Mouse (Mus musculus): ENCODE data around the gene Myo15b. TPM values are rescaled to one million over a fixed set of nuclear protein-coding genes. Genes with fewer than 3 reads are reported as not detected.

Myo15b gene
- polyA plus RNA-seq, 1 experiment from 2014 or later: 44.8 TPM

DNA sequence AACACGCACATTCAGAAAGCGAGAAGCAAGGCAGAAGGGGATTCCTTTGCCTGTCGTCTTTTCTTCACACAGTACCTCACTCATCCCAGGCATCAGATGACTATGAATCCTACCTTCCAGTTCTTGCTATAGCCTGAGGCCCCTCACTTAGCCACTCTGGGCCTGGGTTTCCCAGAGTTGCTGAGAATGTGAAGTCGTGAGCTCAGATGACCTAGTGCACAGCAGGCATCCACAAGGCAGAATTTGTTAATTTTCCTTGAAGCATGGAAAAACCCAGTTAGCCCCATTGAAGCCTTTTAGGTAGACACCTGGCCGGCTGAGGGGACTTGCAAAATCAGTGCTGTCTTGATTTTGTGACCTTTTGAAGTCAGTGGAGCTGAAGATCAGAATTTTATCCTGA, 31.7 kb upstream of the Myo15b start:
- peaks cover 4% of the 10 kb centered on the region; the same call in 1 of the 2 replicates for H3K27me3 ChIP-seq (replicated peaks; ENCODE audit: control insufficient read depth, insufficient read depth, low read length)
- H3K27ac ChIP-seq (ENCODE audit: low read depth): no peak overlapping the region
- no peak for DNase-seq (ENCODE audit: low spot score)
- no peak for ATAC-seq (replicated peaks; ENCODE audit: low FRiP score, low TSS enrichment, low read depth)
- H3K4me2 ChIP-seq (ENCODE audit: low read length): no peak overlapping the region
- peaks cover 23% of the 10 kb centered on the region for H3K4me1 ChIP-seq (replicated peaks; ENCODE audit: control insufficient read depth, insufficient read depth, low read length)
- no peak overlapping the region for H3K4me3 ChIP-seq (ENCODE audit: low read depth, low read length)
- no peak overlapping the region for H3K9ac ChIP-seq (ENCODE audit: low read length)
- no peaks in the 10 kb centered on the region for H3K9me3 ChIP-seq (ENCODE audit: control insufficient read depth, low read length)
- peaks cover 13% of the 10 kb centered on the region for H3K36me3 ChIP-seq (ENCODE audit: control insufficient read depth, insufficient read depth, low read length)
- 51% methylated on average over 5 of the region's 5 CpGs for WGBS

GRCm38 (mm10) chr11:115827624-115828023, 30.6 kb upstream of the Myo15b start:
- no peak overlapping the region for H3K4me3 ChIP-seq (ENCODE audit: low read depth, low read length)
- no peaks in the 10 kb centered on the region for H3K9me3 ChIP-seq (ENCODE audit: control insufficient read depth, low read length)
- DNase-seq (ENCODE audit: low spot score) (no peak), ATAC-seq (replicated peaks; ENCODE audit: low FRiP score, low TSS enrichment, low read depth) (no peak)
- peaks cover 4% of the 10 kb centered on the region; the same call in 1 of the 2 replicates for H3K27me3 ChIP-seq (replicated peaks; ENCODE audit: control insufficient read depth, insufficient read depth, low read length)
- no peak overlapping the region for H3K27ac ChIP-seq (ENCODE audit: low read depth)
- 79% methylated on average over 6 of the region's 6 CpGs for WGBS
- peaks cover 3% of the 10 kb centered on the region for H3K36me3 ChIP-seq (ENCODE audit: control insufficient read depth, insufficient read depth, low read length)
- no peak overlapping the region for H3K9ac ChIP-seq (ENCODE audit: low read length)
- peaks cover 35% of the 10 kb centered on the region for H3K4me1 ChIP-seq (replicated peaks; ENCODE audit: control insufficient read depth, insufficient read depth, low read length)
- no peak overlapping the region for H3K4me2 ChIP-seq (ENCODE audit: low read length)

- WGBS: 65% methylated on average over 4 of the region's 4 CpGs
- Histone ChIP-seq H3K27ac (ENCODE audit: low read depth) (no peak overlapping the region), H3K9ac (ENCODE audit: low read length) (no peak overlapping the region), H3K4me1 (replicated peaks; ENCODE audit: control insufficient read depth, insufficient read depth, low read length) (peaks cover 49% of the 10 kb centered on the region), H3K4me3 (ENCODE audit: low read depth, low read length) (no peak overlapping the region), H3K9me3 (ENCODE audit: control insufficient read depth, low read length) (no peaks in the 10 kb centered on the region), H3K4me2 (ENCODE audit: low read length) (no peak overlapping the region), H3K27me3 (replicated peaks; ENCODE audit: control insufficient read depth, insufficient read depth, low read length) (peaks cover 4% of the 10 kb centered on the region; the same call in 1 of the 2 replicates), H3K36me3 (ENCODE audit: control insufficient read depth, insufficient read depth, low read length) (no peaks in the 10 kb centered on the region)
- no peak for DNase-seq (ENCODE audit: low spot score)
- no peak for ATAC-seq (replicated peaks; ENCODE audit: low FRiP score, low TSS enrichment, low read depth)
These were observed 29.2 kb upstream of the Myo15b start for GRCm38 (mm10) chr11:115829036-115829435.

GRCm38 (mm10) chr11:115830550-115831325, 27.5 kb upstream of the Myo15b start:
- Histone ChIP-seq H3K4me2 (ENCODE audit: low read length) (no peak overlapping the region), H3K27me3 (replicated peaks; ENCODE audit: control insufficient read depth, insufficient read depth, low read length) (no peaks in the 10 kb centered on the region), H3K36me3 (ENCODE audit: control insufficient read depth, insufficient read depth, low read length) (no peaks in the 10 kb centered on the region), H3K9me3 (ENCODE audit: control insufficient read depth, low read length) (no peaks in the 10 kb centered on the region), H3K4me3 (ENCODE audit: low read depth, low read length) (no peak overlapping the region), H3K9ac (ENCODE audit: low read length) (no peak overlapping the region), H3K4me1 (replicated peaks; ENCODE audit: control insufficient read depth, insufficient read depth, low read length) (peaks cover 52% of the 10 kb centered on the region), H3K27ac (ENCODE audit: low read depth) (no peak overlapping the region)
- ATAC-seq (replicated peaks; ENCODE audit: low FRiP score, low TSS enrichment, low read depth) (no peak), DNase-seq (ENCODE audit: low spot score) (no peak)
- 28% methylated on average over 25 of the region's 25 CpGs for WGBS

GRCm38 (mm10) chr11:115831518-115831917, 26.7 kb upstream of the Myo15b start:
- Histone ChIP-seq H3K4me2 (ENCODE audit: low read length) (no peak overlapping the region), H3K27me3 (replicated peaks; ENCODE audit: control insufficient read depth, insufficient read depth, low read length) (no peaks in the 10 kb centered on the region), H3K4me3 (ENCODE audit: low read depth, low read length) (no peak overlapping the region), H3K36me3 (ENCODE audit: control insufficient read depth, insufficient read depth, low read length) (no peaks in the 10 kb centered on the region), H3K9me3 (ENCODE audit: control insufficient read depth, low read length) (no peaks in the 10 kb centered on the region), H3K27ac (ENCODE audit: low read depth) (peak overlapping the region; percentile 39; the same call in 1 of the 2 replicates), H3K4me1 (replicated peaks; ENCODE audit: control insufficient read depth, insufficient read depth, low read length) (peaks cover 52% of the 10 kb centered on the region), H3K9ac (ENCODE audit: low read length) (no peak overlapping the region)
- WGBS: 44% methylated on average over 3 of the region's 3 CpGs
- no peak for ATAC-seq (replicated peaks; ENCODE audit: low FRiP score, low TSS enrichment, low read depth)
- no peak for DNase-seq (ENCODE audit: low spot score)

GRCm38 (mm10) chr11:115832064-115832463, 26.1 kb upstream of the Myo15b start:
- 45% methylated on average over 6 of the region's 6 CpGs for WGBS
- H3K27ac ChIP-seq (ENCODE audit: low read depth): peak overlapping the region; percentile 39; the same call in 1 of the 2 replicates
- H3K9me3 ChIP-seq (ENCODE audit: control insufficient read depth, low read length): no peaks in the 10 kb centered on the region
- DNase-seq (ENCODE audit: low spot score): no peak
- H3K4me2 ChIP-seq (ENCODE audit: low read length): no peak overlapping the region; the same call in 1 of the 2 replicates
- H3K9ac ChIP-seq (ENCODE audit: low read length): no peak overlapping the region
- peaks cover 56% of the 10 kb centered on the region for H3K4me1 ChIP-seq (replicated peaks; ENCODE audit: control insufficient read depth, insufficient read depth, low read length)
- H3K36me3 ChIP-seq (ENCODE audit: control insufficient read depth, insufficient read depth, low read length): no peaks in the 10 kb centered on the region
- no peaks in the 10 kb centered on the region for H3K27me3 ChIP-seq (replicated peaks; ENCODE audit: control insufficient read depth, insufficient read depth, low read length)
- ATAC-seq (replicated peaks; ENCODE audit: low FRiP score, low TSS enrichment, low read depth): no peak
- H3K4me3 ChIP-seq (ENCODE audit: low read depth, low read length): no peak overlapping the region

GRCm38 (mm10) chr11:115832523-115832922, 25.7 kb upstream of the Myo15b start:
- DNase-seq (ENCODE audit: low spot score) (no peak), ATAC-seq (replicated peaks; ENCODE audit: low FRiP score, low TSS enrichment, low read depth) (no peak; the same call in 1 of the 2 replicates)
- H3K9me3 ChIP-seq (ENCODE audit: control insufficient read depth, low read length): no peaks in the 10 kb centered on the region
- peaks cover 56% of the 10 kb centered on the region for H3K4me1 ChIP-seq (replicated peaks; ENCODE audit: control insufficient read depth, insufficient read depth, low read length)
- H3K27ac ChIP-seq (ENCODE audit: low read depth): peak overlapping the region; percentile 39
- no peak overlapping the region for H3K4me3 ChIP-seq (ENCODE audit: low read depth, low read length)
- 11% methylated on average over 8 of the region's 8 CpGs for WGBS
- no peak overlapping the region for H3K9ac ChIP-seq (ENCODE audit: low read length)
- peak overlapping the region; percentile 14 for H3K4me2 ChIP-seq (ENCODE audit: low read length)
- H3K27me3 ChIP-seq (replicated peaks; ENCODE audit: control insufficient read depth, insufficient read depth, low read length): no peaks in the 10 kb centered on the region
- no peaks in the 10 kb centered on the region for H3K36me3 ChIP-seq (ENCODE audit: control insufficient read depth, insufficient read depth, low read length)

DNA sequence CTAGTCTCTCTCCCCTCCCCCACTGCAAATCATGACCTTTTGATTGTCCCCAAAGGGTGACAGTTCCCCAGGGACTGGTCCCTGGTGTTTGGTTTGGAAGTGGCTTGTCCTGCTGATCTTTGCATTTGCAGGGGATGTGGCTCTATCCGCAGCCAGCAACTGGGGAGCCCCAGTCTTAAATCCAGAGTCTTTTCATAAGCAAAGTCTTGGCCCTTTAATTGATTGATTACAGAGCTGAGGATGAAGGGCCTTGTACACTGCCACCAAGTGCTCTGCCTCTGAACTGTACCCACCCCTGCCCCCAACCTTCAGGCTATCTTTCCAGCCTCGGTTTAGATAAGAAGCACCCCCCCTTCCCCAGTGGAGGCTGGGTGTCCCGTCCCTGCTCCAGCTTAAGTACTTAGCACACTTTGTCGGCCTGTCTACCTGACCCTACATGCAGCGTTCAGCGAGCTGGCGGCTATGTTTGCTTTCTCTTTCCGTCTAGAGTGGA, 25.1 kb upstream of the Myo15b start:
- Histone ChIP-seq H3K36me3 (ENCODE audit: control insufficient read depth, insufficient read depth, low read length) (no peaks in the 10 kb centered on the region), H3K4me1 (replicated peaks; ENCODE audit: control insufficient read depth, insufficient read depth, low read length) (peaks cover 58% of the 10 kb centered on the region), H3K9ac (ENCODE audit: low read length) (no peak overlapping the region), H3K4me2 (ENCODE audit: low read length) (peak overlapping the region; percentile 14), H3K27me3 (replicated peaks; ENCODE audit: control insufficient read depth, insufficient read depth, low read length) (no peaks in the 10 kb centered on the region), H3K9me3 (ENCODE audit: control insufficient read depth, low read length) (no peaks in the 10 kb centered on the region), H3K4me3 (ENCODE audit: low read depth, low read length) (no peak overlapping the region), H3K27ac (ENCODE audit: low read depth) (peak overlapping the region; percentile 39)
- 0 out of 2 replicates have a peak, but pooled peaks have one; percentile 30 for ATAC-seq (replicated peaks; ENCODE audit: low FRiP score, low TSS enrichment, low read depth)
- no peak for DNase-seq (ENCODE audit: low spot score)
- WGBS: 14% methylated on average over 8 of the region's 8 CpGs
